Mouse (Mus musculus) urinary bladder, postnatal 14 days (tissue): ENCODE measurements around the gene Gp9.
A peak's percentile ranks its signal among the peaks of the same experiment; 100 is the strongest.

Source experiments
- DNase-seq: peaks from one replicate; pipeline ENCODE4 v3.0.0; 2021; ENCODE audit warnings: low spot score

Gene Gp9

DNA sequence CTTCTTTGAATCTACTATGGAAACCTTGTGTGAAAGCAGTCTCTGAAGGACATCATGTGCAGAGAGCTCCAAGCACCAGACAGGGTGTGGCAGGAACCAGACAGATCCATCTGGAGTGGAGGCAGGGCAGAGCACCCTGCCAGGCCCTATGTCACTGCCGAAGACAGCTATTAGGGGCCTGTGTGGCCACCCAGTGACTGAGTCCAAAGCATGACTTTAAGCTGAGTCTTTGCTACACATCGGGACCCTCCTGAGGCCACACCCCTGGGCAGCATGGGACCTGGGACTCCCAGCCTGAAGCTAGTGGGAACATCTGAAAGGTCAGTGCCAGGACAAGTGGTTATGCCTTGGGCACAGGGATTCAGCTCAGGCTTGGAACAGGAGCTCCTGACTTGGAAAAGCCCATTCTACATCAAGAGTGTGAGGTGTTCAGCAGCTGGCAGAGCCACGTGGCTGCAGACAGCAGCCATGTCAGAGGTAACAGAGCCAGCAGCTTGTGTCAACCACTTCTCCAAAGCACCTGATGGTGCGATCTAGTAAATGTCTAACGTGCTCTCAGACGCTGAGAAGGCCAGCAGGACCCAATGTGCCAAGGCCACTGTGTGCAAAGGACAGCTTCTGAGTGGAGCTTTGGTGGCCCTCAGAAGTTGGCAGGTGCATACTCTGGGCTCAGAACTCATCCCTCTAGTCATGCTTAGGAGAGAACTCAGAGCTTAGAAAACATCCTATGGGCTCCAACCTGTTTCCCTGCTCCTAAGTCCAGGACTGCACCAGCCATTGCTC lies 9.4 kb downstream of the Gp9 start:
- no peak for DNase-seq

GRCm38 (mm10) chr6:87788266-87788895 lies 10.5 kb downstream of the Gp9 start:
- no peak for DNase-seq

- peak; percentile 62 for DNase-seq
These were observed 11.2 kb downstream of the Gp9 start for GRCm38 (mm10) chr6:87788896-87789587.

- DNase-seq = no peak
These were observed 11.9 kb downstream of the Gp9 start for GRCm38 (mm10) chr6:87789791-87790190.

GRCm38 (mm10) chr6:87790779-87791480 lies 13.1 kb downstream of the Gp9 start:
- DNase-seq = no peak

GRCm38 (mm10) chr6:87791826-87792225 lies 14.0 kb downstream of the Gp9 start:
- no peak for DNase-seq

- no peak for DNase-seq
These were observed 16.1 kb downstream of the Gp9 start for GRCm38 (mm10) chr6:87793821-87794510.

DNA sequence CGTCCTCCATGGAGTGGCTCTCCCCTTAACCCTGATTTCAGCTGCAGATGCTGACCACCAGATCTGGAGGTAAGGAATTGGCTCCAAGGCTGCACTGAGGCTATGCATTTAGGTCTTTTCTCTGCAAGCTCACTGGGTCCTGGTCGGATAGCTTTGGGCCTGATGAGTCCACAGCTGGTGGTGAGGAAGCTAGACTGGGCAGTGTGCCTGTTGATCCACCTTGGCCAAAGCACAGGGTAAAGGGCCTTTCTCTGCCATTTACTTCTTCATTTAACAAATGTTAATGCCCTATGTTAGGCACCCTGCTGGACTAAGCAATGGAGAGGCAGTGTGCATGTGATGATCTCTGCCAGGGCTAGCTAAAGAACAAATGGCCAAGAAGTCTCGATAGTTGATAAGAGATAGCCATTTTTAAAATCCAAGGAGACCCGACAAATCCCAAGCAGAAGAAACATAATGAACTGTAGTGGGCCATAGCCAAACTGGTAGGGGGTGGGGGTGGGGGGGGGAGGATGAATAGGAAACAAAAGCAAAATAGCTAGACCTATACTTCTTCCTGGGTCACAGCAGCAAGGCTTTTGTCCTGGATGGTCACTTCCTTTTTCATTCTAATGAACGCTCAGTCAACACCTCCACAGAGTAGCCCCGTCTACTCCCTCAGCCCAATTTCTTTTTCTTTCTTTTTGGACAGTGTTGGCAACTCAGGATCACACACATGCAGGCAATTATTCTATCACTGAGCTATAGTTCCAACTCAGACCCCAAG lies 17.7 kb downstream of the Gp9 start:
- no peak for DNase-seq

DNA sequence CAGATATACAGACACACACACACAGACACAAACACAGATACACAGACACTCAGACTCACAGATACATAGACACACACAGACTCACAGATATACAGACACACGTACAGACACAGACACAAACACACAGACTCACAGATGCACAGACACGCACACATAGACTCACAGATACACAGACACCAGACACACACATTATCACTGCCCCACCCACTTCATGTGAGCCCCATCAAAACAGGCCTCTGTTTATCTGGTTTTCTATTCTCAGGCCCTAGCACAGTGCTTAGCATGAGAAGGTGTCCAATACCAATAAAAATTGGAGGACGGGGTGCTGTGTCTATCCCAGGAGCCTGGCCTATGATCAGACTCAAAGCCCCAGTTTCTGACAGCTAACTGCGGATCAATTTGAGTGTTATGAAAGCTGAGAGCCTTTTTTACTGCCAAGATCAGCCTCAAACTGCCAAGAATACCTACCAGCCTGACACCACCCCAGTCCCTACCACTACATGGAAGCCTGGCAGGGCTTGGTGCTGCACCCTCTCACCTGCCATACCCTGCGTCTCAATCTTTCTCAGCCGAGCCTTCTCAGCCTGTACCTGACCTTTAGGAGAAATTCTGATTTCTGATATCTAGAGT lies 18.5 kb downstream of the Gp9 start:
- no peak for DNase-seq

- no peak for DNase-seq
These were observed 19.4 kb downstream of the Gp9 start for GRCm38 (mm10) chr6:87797321-87797720.

GRCm38 (mm10) chr6:87799576-87799975 lies 21.7 kb downstream of the Gp9 start:
- no peak for DNase-seq

DNA sequence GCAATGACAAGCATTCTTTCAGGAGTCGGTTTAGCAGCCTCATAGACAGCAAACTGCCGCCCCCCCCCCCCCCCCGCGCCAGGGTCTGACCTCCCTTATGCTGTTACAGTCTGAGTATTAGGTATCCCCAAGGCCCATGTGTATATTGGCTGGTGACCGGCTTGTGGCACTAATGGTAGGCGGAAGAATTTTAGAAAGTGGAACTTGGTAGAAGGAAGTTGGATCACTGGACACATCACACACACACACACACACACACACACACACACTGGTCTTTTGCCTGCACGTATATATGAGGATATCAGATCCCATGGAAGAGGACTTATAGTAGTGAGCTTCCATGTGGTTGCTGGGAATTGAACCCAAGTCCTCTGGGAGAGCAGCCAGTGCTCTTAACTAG lies 24.6 kb downstream of the Gp9 start:
- DNase-seq = no peak

GRCm38 (mm10) chr6:87804036-87804435 lies 26.2 kb downstream of the Gp9 start:
- DNase-seq = no peak

- DNase-seq = no peak
These were observed 27.0 kb downstream of the Gp9 start for GRCm38 (mm10) chr6:87804886-87805285.

GRCm38 (mm10) chr6:87805448-87805847 lies 27.6 kb downstream of the Gp9 start:
- no peak for DNase-seq

GRCm38 (mm10) chr6:87806028-87806427 lies 28.2 kb downstream of the Gp9 start:
- no peak for DNase-seq

GRCm38 (mm10) chr6:87806857-87807256 lies 29.0 kb downstream of the Gp9 start:
- DNase-seq = no peak

DNA sequence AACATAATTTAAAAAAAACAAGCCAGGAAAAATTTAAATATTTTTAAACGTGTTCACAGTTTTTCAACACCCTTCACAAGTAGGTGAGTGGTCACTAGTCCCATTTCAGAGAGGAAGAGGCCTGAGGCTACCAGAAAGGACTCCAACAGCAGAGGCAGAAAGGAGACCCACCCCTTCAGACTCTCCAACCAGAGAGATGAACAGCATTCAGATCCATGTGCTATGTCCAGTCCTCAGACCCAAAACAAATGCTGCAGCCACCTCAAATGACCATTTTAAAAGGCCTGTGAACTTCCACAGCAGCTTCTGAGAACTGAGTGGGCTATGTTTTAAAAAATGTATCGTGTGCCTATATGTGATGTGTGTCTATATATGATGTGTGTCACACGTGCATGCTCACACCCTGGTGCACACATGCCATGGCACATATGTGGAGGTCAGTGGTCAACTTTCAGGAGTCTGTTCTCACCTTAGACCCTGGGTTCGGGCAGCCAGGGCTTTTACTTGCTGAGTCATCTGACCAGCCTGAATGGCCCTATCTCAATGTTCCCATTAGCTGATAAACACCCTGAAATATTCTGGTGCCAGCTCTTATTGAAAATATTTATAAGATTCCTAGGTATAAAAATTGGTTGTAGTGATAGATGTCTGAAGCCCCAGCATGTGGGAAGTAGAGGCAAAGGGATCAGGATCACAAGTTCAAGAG lies 30.0 kb downstream of the Gp9 start:
- no peak for DNase-seq

GRCm38 (mm10) chr6:87808521-87808920 lies 30.6 kb downstream of the Gp9 start:
- DNase-seq = no peak

- no peak for DNase-seq
These were observed 31.3 kb downstream of the Gp9 start for GRCm38 (mm10) chr6:87809144-87809543.
